Mouse (Mus musculus): Measurements from ENCODE around the gene Slc2a1. TPM values are rescaled to one million over a fixed set of nuclear protein-coding genes. Genes with fewer than 3 reads are reported as not detected.

Slc2a1 gene
- polyA plus RNA-seq, 1 experiment from 2014 or later, result 150 TPM

GRCm38 (mm10) chr4:119183525-119183924 lies 75.0 kb downstream of the Slc2a1 start:
- H3K9me3 ChIP-seq (ENCODE audit: control insufficient read depth, low read length), result no peaks in the 10 kb centered on the region
- no peak overlapping the region for H3K27ac ChIP-seq (ENCODE audit: low read depth, low read length)
- H3K27me3 ChIP-seq (replicated peaks; ENCODE audit: control insufficient read depth, insufficient read depth, low read length), result no peaks in the 10 kb centered on the region
- no peak for DNase-seq (ENCODE audit: low spot score)
- no peak for ATAC-seq (replicated peaks; ENCODE audit: low FRiP score)
- H3K36me3 ChIP-seq (ENCODE audit: control insufficient read depth, insufficient read depth, low read length), result peaks cover 43% of the 10 kb centered on the region
- 45% methylated on average over 1 of the region's 1 CpGs for whole genome bisulfite sequencing
- no peak overlapping the region for H3K9ac ChIP-seq (ENCODE audit: low read depth, low read length)
- H3K4me1 ChIP-seq (replicated peaks; ENCODE audit: control insufficient read depth, insufficient read depth, low read length), result peaks cover 13% of the 10 kb centered on the region
- H3K4me2 ChIP-seq, result no peak overlapping the region
- H3K4me3 ChIP-seq (ENCODE audit: low read depth, low read length), result no peak overlapping the region

- H3K36me3 ChIP-seq (ENCODE audit: control insufficient read depth, insufficient read depth, low read length), result peaks cover 40% of the 10 kb centered on the region
- H3K9me3 ChIP-seq (ENCODE audit: control insufficient read depth, low read length), result no peaks in the 10 kb centered on the region
- peak overlapping the region; percentile 41; the same call in 1 of the 2 replicates for H3K9ac ChIP-seq (ENCODE audit: low read depth, low read length)
- 76% methylated on average over 4 of the region's 4 CpGs for WGBS
- H3K4me2 ChIP-seq, result peak overlapping the region; percentile 72
- peak overlapping the region; percentile 18 for H3K4me3 ChIP-seq (ENCODE audit: low read depth, low read length)
- H3K27ac ChIP-seq (ENCODE audit: low read depth, low read length), result no peak overlapping the region
- DNase-seq (ENCODE audit: low spot score), result no peak
- H3K27me3 ChIP-seq (replicated peaks; ENCODE audit: control insufficient read depth, insufficient read depth, low read length), result no peaks in the 10 kb centered on the region
- ATAC-seq (replicated peaks; ENCODE audit: low FRiP score), result no peak
- peaks cover 15% of the 10 kb centered on the region for H3K4me1 ChIP-seq (replicated peaks; ENCODE audit: control insufficient read depth, insufficient read depth, low read length)
Measured at GRCm38 (mm10) chr4:119185771-119186170, 77.3 kb downstream of the Slc2a1 start.

MicroRNAs encoded within 50 kb of the gene (microRNA counts, 519-probe panel; counts per million panel counts)
- not detected for microRNA mmu-miR-1957

Small RNA genes within 50 kb of the gene (microRNA-seq; reads per million reads assigned to microRNA genes)
- gene Mir1957a (ENCODE audit: borderline number of aligned reads), result not detected

Other genes with a start within 250 kb of the Slc2a1 start
- gene Olfr1331, start 244.1 kb upstream of the Slc2a1 start, polyA plus RNA-seq (2014; fragmentation: Nextera tagmentation; extraction: Ambion mirVana), result not detected in 2 replicates
- gene Olfr1330, start 220.1 kb upstream of the Slc2a1 start, polyA plus RNA-seq (2014; fragmentation: Nextera tagmentation; extraction: Ambion mirVana), result not detected in 2 replicates
- gene Olfr1329, start 191.2 kb upstream of the Slc2a1 start, polyA plus RNA-seq (2014; fragmentation: Nextera tagmentation; extraction: Ambion mirVana), result not detected in 2 replicates
- not detected in 2 replicates for gene Olfr1328, start 170.1 kb upstream of the Slc2a1 start, polyA plus RNA-seq (2014; fragmentation: Nextera tagmentation; extraction: Ambion mirVana)
- not detected in 2 replicates for gene Lao1, start 147.1 kb upstream of the Slc2a1 start, polyA plus RNA-seq (2014; fragmentation: Nextera tagmentation; extraction: Ambion mirVana)
- 5.4 and 8.1 TPM in 2 replicates for gene Zfp691, start 65.5 kb downstream of the Slc2a1 start, polyA plus RNA-seq (2014; fragmentation: Nextera tagmentation; extraction: Ambion mirVana)
- 263 and 274 TPM in 2 replicates for gene Ermap, start 81.3 kb downstream of the Slc2a1 start, polyA plus RNA-seq (2014; fragmentation: Nextera tagmentation; extraction: Ambion mirVana)
- 169 and 174 TPM in 2 replicates for gene Svbp, start 86.6 kb downstream of the Slc2a1 start, polyA plus RNA-seq (2014; fragmentation: Nextera tagmentation; extraction: Ambion mirVana)
- not detected in 2 replicates for gene Tmem269, start 109.5 kb downstream of the Slc2a1 start, polyA plus RNA-seq (2014; fragmentation: Nextera tagmentation; extraction: Ambion mirVana)
- 30.7 and 33.3 TPM in 2 replicates for gene AU022252, start 124.0 kb downstream of the Slc2a1 start, polyA plus RNA-seq (2014; fragmentation: Nextera tagmentation; extraction: Ambion mirVana)
- gene P3h1, start 124.2 kb downstream of the Slc2a1 start, polyA plus RNA-seq (2014; fragmentation: Nextera tagmentation; extraction: Ambion mirVana), result 20.8 and 21.6 TPM in 2 replicates
- gene Cldn19, start 146.7 kb downstream of the Slc2a1 start, polyA plus RNA-seq (2014; fragmentation: Nextera tagmentation; extraction: Ambion mirVana), result not detected in 2 replicates
- gene Ybx1, start 185.9 kb downstream of the Slc2a1 start, polyA plus RNA-seq (2014; fragmentation: Nextera tagmentation; extraction: Ambion mirVana), result 952 and 969 TPM in 2 replicates
- gene Ppih, start 211.8 kb downstream of the Slc2a1 start, polyA plus RNA-seq (2014; fragmentation: Nextera tagmentation; extraction: Ambion mirVana), result 138 and 140 TPM in 2 replicates

Data from liver, embryonic 11.5 days (tissue).